Mouse (Mus musculus) stomach, embryonic 14.5 days (tissue): ENCODE results near the gene Gak. TPM values are rescaled to one million over a fixed set of nuclear protein-coding genes. Genes with fewer than 3 reads are reported as not detected.
A peak's percentile ranks its signal among the peaks of the same experiment; 100 is the strongest.
"Not testable (repeated sequence)": the region's sequence is repeated elsewhere in the genome, so short reads cannot be mapped to it uniquely, and the experiment has no call there.

ENCODE experiments used
- ATAC-seq: fragments of 200-750 bp; cut with Nextera tagmentation; 2 replicates; pipeline ENCODE4 v1.8.0; 2017; ENCODE audit warnings: low read depth, moderate TSS enrichment; ENCODE audit not compliant: insufficient number of reproducible peaks, insufficient read depth, low FRiP score
- H3K27ac ChIP-seq: fragments of 300-500 bp; sonication (generic); 2 replicates; pipeline ENCODE4 v1.5.1; 2014; ENCODE audit warnings: mild to moderate bottlenecking, low read length, moderate library complexity, mixed read lengths
- H3K27me3 ChIP-seq: fragments of 300-500 bp; sonication (generic); 2 replicates; pipeline ENCODE4 v1.6.1; 2014; ENCODE audit warnings: low read length, control low read depth, mixed read lengths; ENCODE audit not compliant: control insufficient read depth, insufficient read depth
- H3K36me3 ChIP-seq: fragments of 300-500 bp; sonication (generic); 2 replicates; pipeline ENCODE4 v1.6.1; 2014; ENCODE audit warnings: mild to moderate bottlenecking, control low read depth, low read length, moderate library complexity, mixed read lengths; ENCODE audit not compliant: control insufficient read depth, insufficient read depth
- H3K4me1 ChIP-seq: fragments of 300-500 bp; sonication (generic); 2 replicates; pipeline ENCODE4 v1.6.1; 2014; ENCODE audit warnings: low read length, control low read depth, mixed read lengths; ENCODE audit not compliant: control insufficient read depth, insufficient read depth
- H3K4me2 ChIP-seq: fragments of 300-500 bp; sonication (generic); replicated peaks from 2 replicates; pipeline ENCODE4 v1.6.1; 2014; ENCODE audit warnings: low read depth, low read length, control low read depth
- H3K4me3 ChIP-seq: fragments of 300-500 bp; sonication (generic); 2 replicates; pipeline ENCODE4 v1.5.1; 2014; ENCODE audit warnings: low read depth, low read length, control low read depth
- H3K9ac ChIP-seq: fragments of 300-500 bp; sonication (generic); replicated peaks from 2 replicates; pipeline ENCODE4 v1.6.1; 2014; ENCODE audit warnings: low read depth, mild to moderate bottlenecking, control low read depth, low read length, moderate library complexity, mixed read lengths
- H3K9me3 ChIP-seq: fragments of 300-500 bp; sonication (generic); 2 replicates; pipeline ENCODE4 v1.6.1; 2016; ENCODE audit warnings: low read depth, low read length, control low read depth; ENCODE audit not compliant: control insufficient read depth
- WGBS: fragments of 180-500 bp; shearing (Covaris S2); extraction: QIAGEN DNeasy Blood & Tissue Kit; methylation state at CpG from one replicate; pipeline ENCODE4 v1.1.7; 2014; 5-methylcytosine and 5-hydroxymethylcytosine counted together
- polyA plus RNA-seq: library from polyadenylated mRNA; unstranded; fragments of >200 nt; fragmentation: Nextera tagmentation; extraction: Ambion mirVana; gene quantifications from 2 replicates; pipeline ENCODE4 v1.2.1, GENCODE M21; 2014

Gak gene
- polyA plus RNA-seq, 1 experiment from 2014 or later: 49.9 TPM

- 68% methylated on average over 4 of the region's 4 CpGs for WGBS
- H3K36me3 ChIP-seq: peaks cover 3% of the 10 kb centered on the region; the same call in 1 of the 2 replicates
- no peak overlapping the region for H3K4me3 ChIP-seq
- H3K9ac ChIP-seq: no peak overlapping the region
- no peak overlapping the region for H3K27ac ChIP-seq
- no peaks in the 10 kb centered on the region for H3K9me3 ChIP-seq
- H3K4me1 ChIP-seq: no peaks in the 10 kb centered on the region
- ATAC-seq: no peak
- H3K27me3 ChIP-seq: no peaks in the 10 kb centered on the region
- H3K4me2 ChIP-seq: no peak overlapping the region
Observed at GRCm38 (mm10) chr5:108636172-108636571, 6.6 kb upstream of the Gak start.

GRCm38 (mm10) chr5:108634088-108634487 is 4.5 kb upstream of the Gak start:
- not testable (repeated sequence) for H3K27ac ChIP-seq, H3K9me3 ChIP-seq, ATAC-seq, H3K4me2 ChIP-seq, H3K4me1 ChIP-seq, H3K36me3 ChIP-seq, H3K4me3 ChIP-seq, H3K27me3 ChIP-seq, H3K9ac ChIP-seq
- 93% methylated on average over 2 of the region's 3 CpGs for WGBS

DNA sequence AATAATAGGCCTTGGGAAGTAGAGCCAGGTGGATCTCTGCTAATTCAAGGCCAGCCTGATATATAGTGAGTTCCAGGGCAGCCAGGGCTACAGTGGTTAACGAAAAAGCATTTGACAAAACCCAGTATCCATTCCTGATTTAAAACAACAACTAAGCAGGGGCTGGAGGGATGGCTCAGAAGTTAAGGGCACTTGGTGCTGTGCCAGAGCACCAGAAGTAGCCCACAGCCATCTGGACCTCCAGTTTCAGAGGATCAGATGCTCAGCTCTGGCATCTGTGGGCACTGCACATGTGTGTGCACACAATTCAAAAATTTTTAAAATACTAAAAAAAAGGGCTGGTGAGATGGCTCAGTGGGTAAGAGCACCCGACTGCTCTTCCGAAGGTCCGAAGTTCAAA is 4.1 kb upstream of the Gak start:
- H3K4me3 ChIP-seq: no peak overlapping the region
- peaks cover 6% of the 10 kb centered on the region for H3K4me1 ChIP-seq
- no peaks in the 10 kb centered on the region for H3K9me3 ChIP-seq
- H3K4me2 ChIP-seq: no peak overlapping the region
- no peak overlapping the region for H3K9ac ChIP-seq
- no peak for ATAC-seq
- no peaks in the 10 kb centered on the region for H3K27me3 ChIP-seq
- no peak overlapping the region for H3K27ac ChIP-seq
- H3K36me3 ChIP-seq: no peaks in the 10 kb centered on the region; the same call in 1 of the 2 replicates
- 83% methylated on average over 4 of the region's 4 CpGs for WGBS

DNA sequence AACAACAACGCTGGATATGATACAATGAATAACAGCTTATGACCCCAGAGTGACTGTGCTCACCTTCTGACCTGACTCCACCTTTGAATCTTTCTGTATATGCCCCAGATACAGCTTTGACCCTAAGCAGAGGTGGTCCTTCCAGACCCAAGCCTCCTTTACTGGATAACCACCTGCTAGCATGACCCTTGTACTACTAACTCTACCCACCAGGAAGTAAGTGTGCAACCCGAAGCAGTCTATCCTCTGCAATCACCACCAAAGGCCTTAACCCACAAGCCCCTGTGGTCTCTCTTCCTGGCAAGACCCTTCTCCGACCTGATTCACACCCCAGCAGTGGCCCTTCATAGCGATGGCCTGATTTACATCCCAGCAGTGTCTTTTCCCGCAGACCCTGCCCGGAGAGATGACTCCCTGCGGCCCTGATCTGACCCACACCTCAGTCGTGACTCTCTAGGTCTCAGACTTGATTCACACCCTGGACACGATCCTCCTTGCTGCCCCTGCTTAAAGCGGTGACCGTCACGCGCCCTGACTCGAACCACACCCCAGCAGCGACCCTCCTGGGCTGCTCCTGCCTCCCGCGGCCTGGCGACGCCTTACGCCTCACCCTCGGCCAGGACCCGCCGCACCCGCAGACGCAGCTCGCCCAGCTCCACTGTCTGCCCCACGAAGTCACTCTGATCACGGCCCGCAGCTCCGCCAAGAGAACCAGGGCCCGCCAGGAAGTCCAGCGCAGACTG is 493 bp downstream of the Gak start:
- peaks cover 7% of the 10 kb centered on the region for H3K36me3 ChIP-seq
- WGBS: 2% methylated on average over 32 of the region's 32 CpGs
- ATAC-seq: peak; percentile 89

DNA sequence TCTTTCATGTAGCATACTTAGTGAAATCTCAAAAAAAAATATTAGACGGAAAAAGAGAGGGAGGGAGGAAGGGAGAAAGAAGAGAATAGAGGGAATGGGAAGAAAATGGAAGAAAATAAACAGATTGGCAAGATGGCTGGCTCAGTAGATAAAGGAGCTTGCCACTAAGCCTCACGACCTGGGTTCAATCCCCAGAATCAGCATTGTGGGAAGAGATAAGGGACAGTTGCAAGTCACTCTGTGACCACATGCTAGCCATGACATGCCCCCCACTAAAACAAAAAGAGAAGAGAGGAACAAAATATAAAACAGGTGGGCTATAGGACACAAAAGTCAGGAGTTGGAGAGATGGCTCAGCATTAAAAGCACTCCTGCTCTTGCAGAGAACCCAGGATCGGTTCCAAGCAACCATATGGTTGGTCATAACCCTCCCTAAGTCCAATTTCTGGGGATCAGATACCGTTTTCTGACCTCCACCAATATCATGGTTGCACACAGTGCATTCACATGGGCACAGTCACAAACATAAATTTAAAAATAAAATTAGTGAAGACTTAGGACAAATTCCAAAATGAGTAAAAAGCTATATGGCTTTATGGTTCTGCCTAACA is 3.4 kb downstream of the Gak start:
- H3K9ac ChIP-seq: no peak overlapping the region
- H3K27me3 ChIP-seq: no peaks in the 10 kb centered on the region
- H3K27ac ChIP-seq: no peak overlapping the region
- peaks cover 32% of the 10 kb centered on the region for H3K36me3 ChIP-seq
- H3K4me3 ChIP-seq: no peak overlapping the region
- H3K4me2 ChIP-seq: no peak overlapping the region
- H3K9me3 ChIP-seq: no peaks in the 10 kb centered on the region
- WGBS: 79% methylated on average over 4 of the region's 4 CpGs
- no peak for ATAC-seq
- H3K4me1 ChIP-seq: peaks cover 6% of the 10 kb centered on the region

More for the DNA sequence above, 493 bp downstream of the Gak start:
- peak overlapping the region; percentile 89 for H3K9ac ChIP-seq
- peaks cover 6% of the 10 kb centered on the region for H3K4me1 ChIP-seq
- H3K9me3 ChIP-seq: no peaks in the 10 kb centered on the region
- peak overlapping the region; percentile 89 for H3K4me3 ChIP-seq
- no peaks in the 10 kb centered on the region for H3K27me3 ChIP-seq
- peak overlapping the region; percentile 49 for H3K27ac ChIP-seq
- peak overlapping the region; percentile 96 for H3K4me2 ChIP-seq

- ATAC-seq: no peak
- H3K27ac ChIP-seq: no peak overlapping the region
- no peak overlapping the region for H3K4me3 ChIP-seq
- H3K9ac ChIP-seq: no peak overlapping the region
- H3K27me3 ChIP-seq: no peaks in the 10 kb centered on the region
- H3K4me2 ChIP-seq: no peak overlapping the region
- peaks cover 40% of the 10 kb centered on the region for H3K36me3 ChIP-seq
- H3K9me3 ChIP-seq: no peaks in the 10 kb centered on the region
- 79% methylated on average over 2 of the region's 2 CpGs for WGBS
- H3K4me1 ChIP-seq: no peaks in the 10 kb centered on the region
Observed at GRCm38 (mm10) chr5:108621870-108622269, 7.7 kb downstream of the Gak start.

GRCm38 (mm10) chr5:108610426-108610825 is 19.1 kb downstream of the Gak start:
- Histone ChIP-seq H3K27me3 (no peaks in the 10 kb centered on the region), H3K36me3 (peaks cover 82% of the 10 kb centered on the region), H3K4me2 (no peak overlapping the region), H3K9ac (no peak overlapping the region), H3K4me3 (no peak overlapping the region), H3K9me3 (no peaks in the 10 kb centered on the region), H3K27ac (no peak overlapping the region), H3K4me1 (no peaks in the 10 kb centered on the region)
- 97% methylated on average over 1 of the region's 1 CpGs for WGBS
- no peak for ATAC-seq

- no peak for ATAC-seq
- H3K9me3 ChIP-seq: no peaks in the 10 kb centered on the region
Observed at GRCm38 (mm10) chr5:108602537-108602936, 27.0 kb downstream of the Gak start.

More at GRCm38 (mm10) chr5:108602537-108602936, 27.0 kb downstream of the Gak start:
- H3K9ac ChIP-seq: no peak overlapping the region
- no peaks in the 10 kb centered on the region for H3K27me3 ChIP-seq
- no peak overlapping the region for H3K4me2 ChIP-seq
- no peaks in the 10 kb centered on the region for H3K4me1 ChIP-seq
- WGBS: 93% methylated on average over 9 of the region's 9 CpGs
- no peak overlapping the region for H3K4me3 ChIP-seq
- peaks cover 73% of the 10 kb centered on the region for H3K36me3 ChIP-seq
- no peak overlapping the region for H3K27ac ChIP-seq
